Mouse (Mus musculus): ENCODE results near the gene Mphosph9.

- no peak for TF ChIP-seq CTCF (IDR thresholded peaks at IDR 0.05; ENCODE audit: extremely low read depth, insufficient read depth, insufficient read length, insufficient replicate concordance)
- TF ChIP-seq POLR2A (IDR thresholded peaks at IDR 0.05; ENCODE audit: low read depth, low read length), result no peak
Observed at GRCm38 (mm10) chr5:124221736-124222040, 106.1 kb downstream of the Mphosph9 start.

All from spleen, adult 2 months (tissue).